Mouse (Mus musculus) MEL (cell line): ENCODE data around the gene Urb2. TPM values are rescaled to one million over a fixed set of nuclear protein-coding genes. Genes with fewer than 3 reads are reported as not detected.

Experiments
- DNase-seq: peaks from one replicate; pipeline ENCODE4 v3.0.0; 2011; ENCODE audit warnings: low read depth, low spot score
- H3K27ac ChIP-seq: 2 replicates; pipeline ENCODE4 v1.5.1; 2012; ENCODE audit warnings: low read depth, mild to moderate bottlenecking, control low read depth, low read length, moderate library complexity; ENCODE audit not compliant: control insufficient read depth
- H3K27me3 ChIP-seq, 2 experiments: fragments of 150-350 bp in 1 of 2; sonication (generic) in 1 of 2; 2 replicates each; pipeline ENCODE4 v1.6.1; 2012; ENCODE audit warnings: low read length in 2 of 2, mild to moderate bottlenecking in 2 of 2, improper control_type of control experiment in 1 of 2, moderate library complexity in 1 of 2; ENCODE audit not compliant: insufficient read depth in 2 of 2, control insufficient read depth in 1 of 2
- H3K36me3 ChIP-seq, 2 experiments: 2 replicates each; pipeline ENCODE4 v1.6.1; 2012 to 2014; ENCODE audit warnings: low read length in 2 of 2, improper control_type of control experiment in 1 of 2, inconsistent platforms in 1 of 2, mild to moderate bottlenecking in 1 of 2; ENCODE audit not compliant: insufficient read depth in 2 of 2, control insufficient read depth in 1 of 2
- H3K4me1 ChIP-seq, 2 experiments: fragments of 150-350 bp in 1 of 2; sonication (generic) in 1 of 2; 2 replicates each; pipeline ENCODE4 v1.6.1; 2012; ENCODE audit warnings: low read length in 2 of 2, improper control_type of control experiment in 1 of 2, mild to moderate bottlenecking in 1 of 2; ENCODE audit not compliant: insufficient read depth in 2 of 2, control insufficient read depth in 1 of 2
- H3K4me3 ChIP-seq, 2 experiments: fragments of 150-350 bp in 1 of 2; sonication (generic) in 1 of 2; 2 replicates each; pipeline ENCODE4 v1.5.1; 2012; ENCODE audit warnings: low read depth in 2 of 2, low read length in 2 of 2, mild to moderate bottlenecking in 2 of 2, moderate library complexity in 2 of 2, control low read depth in 1 of 2, improper control_type of control experiment in 1 of 2; ENCODE audit not compliant: control insufficient read depth in 1 of 2, insufficient read depth in 1 of 2
- H3K79me2 ChIP-seq: 2 replicates; pipeline ENCODE4 v1.6.1; 2012; ENCODE audit warnings: mild to moderate bottlenecking, low read length, moderate library complexity; ENCODE audit not compliant: control insufficient read depth, poor library complexity, insufficient read depth
- H3K9ac ChIP-seq: 2 replicates; pipeline ENCODE4 v1.6.1; 2012; ENCODE audit warnings: low read depth, mild to moderate bottlenecking, control low read depth, low read length, moderate library complexity; ENCODE audit not compliant: control insufficient read depth, poor library complexity, severe bottlenecking
- H3K9me3 ChIP-seq: fragments of 150-350 bp; sonication (generic); replicated peaks from 2 replicates; pipeline ENCODE4 v1.6.1; 2012; ENCODE audit warnings: mild to moderate bottlenecking, low read length, improper control_type of control experiment, moderate library complexity; ENCODE audit not compliant: insufficient read depth
- BHLHE40 ChIP-seq: IDR thresholded peaks from 2 replicates; pipeline ENCODE4 v1.6.1; 2012; ENCODE audit warnings: low read depth, mild to moderate bottlenecking, inconsistent platforms, low read length, improper control_type of control experiment, borderline replicate concordance
- CHD2 ChIP-seq: IDR thresholded peaks from 2 replicates; pipeline ENCODE4 v1.6.1; 2011; ENCODE audit warnings: low read length, improper control_type of control experiment
- CTCF ChIP-seq, 3 experiments: IDR thresholded peaks in 2 of 3; conservative IDR thresholded peaks in 1 of 3; 2 replicates each; pipeline ENCODE4 v1.5.1; 2011 to 2012; ENCODE audit warnings: low read length in 3 of 3, low read depth in 2 of 3, mild to moderate bottlenecking in 2 of 3, improper control_type of control experiment in 1 of 3, inconsistent platforms in 1 of 3, mixed read lengths in 1 of 3, moderate library complexity in 1 of 3; ENCODE audit not compliant: control insufficient read depth in 1 of 3, insufficient read depth in 1 of 3, poor library complexity in 1 of 3, severe bottlenecking in 1 of 3
- EP300 ChIP-seq, 2 experiments: IDR thresholded peaks; 2 replicates each; pipeline ENCODE4 v1.6.1; 2011; ENCODE audit warnings: improper control_type of control experiment in 2 of 2, low read length in 2 of 2, low read depth in 1 of 2, mild to moderate bottlenecking in 1 of 2
- GATA1 ChIP-seq: IDR thresholded peaks from 2 replicates; pipeline ENCODE4 v1.6.1; 2011; ENCODE audit warnings: low read depth, low read length, improper control_type of control experiment
- JUND ChIP-seq: IDR thresholded peaks from 2 replicates; pipeline ENCODE4 v1.6.1; 2011; ENCODE audit warnings: low read depth, mild to moderate bottlenecking, improper control_type of control experiment, low read length
- KAT2A ChIP-seq: conservative IDR thresholded peaks from 2 replicates; pipeline ENCODE4 v1.6.1; 2012; ENCODE audit warnings: low read depth, low read length, improper control_type of control experiment, inconsistent platforms
- MAFK ChIP-seq: IDR thresholded peaks from 2 replicates; pipeline ENCODE4 v1.6.1; 2011; ENCODE audit warnings: low read depth, mild to moderate bottlenecking, low read length, improper control_type of control experiment, borderline replicate concordance
- MAX ChIP-seq: IDR thresholded peaks from 2 replicates; pipeline ENCODE4 v1.6.1; 2011; ENCODE audit warnings: low read length, improper control_type of control experiment
- MAZ ChIP-seq: IDR thresholded peaks from 2 replicates; pipeline ENCODE4 v1.6.1; 2012; ENCODE audit warnings: low read depth, mild to moderate bottlenecking, inconsistent platforms, low read length, improper control_type of control experiment
- MEF2A ChIP-seq: IDR thresholded peaks from 2 replicates; pipeline ENCODE4 v1.6.1; 2014; ENCODE audit warnings: low read depth, mild to moderate bottlenecking, inconsistent platforms, low read length, improper control_type of control experiment; ENCODE audit not compliant: poor library complexity, insufficient replicate concordance, severe bottlenecking; ENCODE audit errors: extremely low read depth
- MXI1 ChIP-seq: IDR thresholded peaks from 2 replicates; pipeline ENCODE4 v1.6.1; 2011; ENCODE audit warnings: mild to moderate bottlenecking, low read depth, low read length, improper control_type of control experiment
- MYB ChIP-seq: IDR thresholded peaks from 2 replicates; pipeline ENCODE4 v1.6.1; 2011; ENCODE audit warnings: mild to moderate bottlenecking, low read depth, low read length, improper control_type of control experiment
- MYC ChIP-seq: IDR thresholded peaks from 2 replicates; pipeline ENCODE4 v1.6.1; 2011; ENCODE audit warnings: low read depth, mild to moderate bottlenecking, low read length, improper control_type of control experiment, moderate library complexity
- NRF1 ChIP-seq: IDR thresholded peaks from 2 replicates; pipeline ENCODE4 v1.6.1; 2014; ENCODE audit warnings: low read depth, mild to moderate bottlenecking, inconsistent platforms, low read length, improper control_type of control experiment, moderate library complexity; ENCODE audit not compliant: poor library complexity, insufficient read depth, severe bottlenecking
- POLR2A ChIP-seq, 2 experiments: IDR thresholded peaks; 2 replicates each; pipeline ENCODE4 v1.6.1; 2011 to 2012; ENCODE audit warnings: low read length in 2 of 2, mild to moderate bottlenecking in 2 of 2, control low read depth in 1 of 2, improper control_type of control experiment in 1 of 2, low read depth in 1 of 2, moderate library complexity in 1 of 2; ENCODE audit not compliant: control insufficient read depth in 1 of 2, insufficient read depth in 1 of 2, poor library complexity in 1 of 2
- POLR2AphosphoS2 ChIP-seq: IDR thresholded peaks from 2 replicates; pipeline ENCODE4 v1.6.1; 2011; ENCODE audit warnings: low read length, improper control_type of control experiment
- RAD21 ChIP-seq: IDR thresholded peaks from 2 replicates; pipeline ENCODE4 v1.6.1; 2011; ENCODE audit warnings: mild to moderate bottlenecking, low read depth, low read length, improper control_type of control experiment
- RCOR1 ChIP-seq: IDR thresholded peaks from 2 replicates; pipeline ENCODE4 v1.6.1; 2012; ENCODE audit warnings: low read depth, mild to moderate bottlenecking, inconsistent platforms, low read length, improper control_type of control experiment
- TBP ChIP-seq: IDR thresholded peaks from 2 replicates; pipeline ENCODE4 v1.8.0; 2011; ENCODE audit warnings: low read depth, low read length, improper control_type of control experiment
- TCF12 ChIP-seq: IDR thresholded peaks from 2 replicates; pipeline ENCODE4 v1.6.1; 2014; ENCODE audit warnings: low read depth, mild to moderate bottlenecking, inconsistent platforms, low read length, improper control_type of control experiment, moderate library complexity
- USF1 ChIP-seq: IDR thresholded peaks from 2 replicates; pipeline ENCODE4 v1.6.1; 2014; ENCODE audit warnings: low read depth, mild to moderate bottlenecking, inconsistent platforms, low read length, improper control_type of control experiment, moderate library complexity
- ZKSCAN1 ChIP-seq: IDR thresholded peaks from 2 replicates; pipeline ENCODE4 v1.6.1; 2012; ENCODE audit warnings: low read depth, mild to moderate bottlenecking, inconsistent platforms, low read length, improper control_type of control experiment, moderate library complexity
- ZNF384 ChIP-seq: IDR thresholded peaks from 2 replicates; pipeline ENCODE4 v1.6.1; 2012; ENCODE audit warnings: low read depth, mild to moderate bottlenecking, inconsistent platforms, low read length, improper control_type of control experiment
- polyA plus RNA-seq, 2 experiments: library from polyadenylated mRNA; stranded (reverse) in 1 of 2; unstranded in 1 of 2; fragments of >175 nt in 1 of 2; fragments of >200 nt in 1 of 2; gene quantifications; 2 replicates each; pipeline versions ENCODE4 v1.2.1 to v1.2.4; 2012; ENCODE audit warnings: low replicate concordance in 2 of 2, low read depth in 1 of 2; ENCODE audit not compliant: insufficient read length in 2 of 2, insufficient read depth in 1 of 2, missing spikeins in 1 of 2
- total RNA-seq: library from RNA; depleted of rRNA; stranded (reverse); fragments of 300-350 nt; gene quantifications from 2 replicates; pipeline ENCODE4 v1.2.3, GENCODE M21; 2012

Gene Urb2
- total and polyA plus RNA-seq, 3 experiments = 31.6 to 82.4 (median 39.7) TPM

DNA sequence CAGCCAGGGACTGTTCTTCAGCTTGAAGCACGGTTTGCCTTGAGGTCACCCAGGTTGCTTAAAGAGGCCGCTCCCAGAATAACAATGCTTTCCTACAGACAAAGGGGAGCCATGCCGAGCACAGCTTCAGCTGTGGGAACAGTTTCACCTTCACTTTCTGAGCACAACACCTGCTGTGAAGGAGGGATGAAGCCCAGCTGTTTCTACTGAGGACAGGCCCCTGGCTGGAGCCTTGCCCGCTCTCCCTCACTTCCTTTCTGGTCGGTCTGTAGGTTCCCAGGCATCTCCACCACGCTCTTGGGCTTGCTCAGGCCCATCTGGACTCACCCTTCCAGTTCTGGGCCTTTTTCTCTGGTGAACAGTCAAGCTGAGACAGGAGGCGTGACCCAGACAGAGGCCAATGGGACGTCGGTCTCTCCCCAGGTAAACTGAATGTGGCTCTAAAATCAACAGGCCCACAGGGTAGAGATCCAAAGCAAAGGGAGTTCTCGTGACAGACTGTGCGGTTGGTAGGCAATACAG is 66.8 kb downstream of the Urb2 start:
- Histone ChIP-seq H3K27me3 (no peaks in the 10 kb centered on the region), H3K4me1 (no peaks in the 10 kb centered on the region), H3K9me3 (no peaks in the 10 kb centered on the region), H3K4me3 (no peak overlapping the region), H3K79me2 (no peaks in the 10 kb centered on the region), H3K9ac (no peak overlapping the region), H3K27ac (no peak overlapping the region), H3K36me3 (no peaks in the 10 kb centered on the region)
- TF ChIP-seq GATA1 (no peak), RCOR1 (no peak), MEF2A (no peak), MAX (no peak), CTCF (IDR thresholded peaks at IDR 0.05 in 2 of 3, conservative IDR thresholded peaks at IDR 0.05 in 1 of 3; ENCODE audit: control insufficient read depth in 1 of 3, insufficient read depth in 1 of 3, low read depth in 2 of 3, low read length in 3 of 3, poor library complexity in 1 of 3, severe bottlenecking in 1 of 3) (no peak), NRF1 (no peak), ZKSCAN1 (no peak), MYB (no peak), TBP (no peak), MAFK (no peak)
- no peak for DNase-seq

DNA sequence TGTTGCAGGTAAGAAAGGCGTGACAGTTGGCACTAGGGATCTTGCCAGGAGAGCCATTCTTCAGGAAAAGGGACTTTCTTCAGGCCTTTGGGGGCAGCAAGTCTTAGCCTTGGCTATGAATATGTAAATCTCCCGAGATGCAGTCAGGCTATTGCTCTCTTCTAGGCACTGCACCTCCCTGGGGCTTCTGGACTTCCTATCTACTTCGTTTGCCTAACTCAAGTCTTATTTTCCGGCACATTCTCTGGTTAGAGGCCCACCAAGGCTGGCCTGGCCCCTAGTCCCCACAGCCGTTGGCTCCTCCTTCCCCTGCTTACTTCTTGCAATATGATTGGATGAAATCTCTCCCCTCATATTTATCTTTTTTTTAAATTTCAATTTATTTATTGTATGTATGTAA is 67.7 kb downstream of the Urb2 start:
- H3K4me1 ChIP-seq = no peaks in the 10 kb centered on the region
- no peak overlapping the region for H3K4me3 ChIP-seq
- no peaks in the 10 kb centered on the region for H3K79me2 ChIP-seq
- no peak for DNase-seq
- no peak overlapping the region for H3K9ac ChIP-seq
- H3K27ac ChIP-seq = no peak overlapping the region
- no peaks in the 10 kb centered on the region for H3K9me3 ChIP-seq
- no peak for TF ChIP-seq USF1
- TF ChIP-seq POLR2AphosphoS2 = no peak
- no peaks in the 10 kb centered on the region for H3K36me3 ChIP-seq
- no peaks in the 10 kb centered on the region for H3K27me3 ChIP-seq

DNA sequence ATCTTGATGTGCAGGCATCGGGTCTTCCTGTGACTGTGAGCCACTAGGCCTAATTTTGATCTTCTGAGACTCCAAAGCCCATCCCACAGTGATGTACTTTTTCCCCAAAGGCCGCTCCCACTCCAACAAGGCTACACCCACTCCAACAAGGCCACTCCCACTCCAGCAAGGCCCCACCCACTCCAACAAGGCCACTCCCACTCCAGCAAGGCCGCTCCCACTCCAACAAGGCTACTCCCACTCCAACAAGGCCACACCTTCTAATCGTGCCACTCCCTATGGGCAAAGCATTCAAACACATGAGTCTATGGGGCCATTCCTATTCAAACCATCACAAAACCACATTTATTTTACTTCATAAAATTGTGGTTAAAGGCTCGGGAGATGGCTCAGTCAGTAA is 69.2 kb downstream of the Urb2 start:
- Histone ChIP-seq H3K9ac (no peak overlapping the region), H3K27ac (no peak overlapping the region), H3K79me2 (no peaks in the 10 kb centered on the region), H3K9me3 (no peaks in the 10 kb centered on the region), H3K4me1 (no peaks in the 10 kb centered on the region), H3K27me3 (no peaks in the 10 kb centered on the region), H3K36me3 (no peaks in the 10 kb centered on the region), H3K4me3 (no peak overlapping the region)
- TF ChIP-seq POLR2A (IDR thresholded peaks at IDR 0.05; ENCODE audit: control insufficient read depth in 1 of 2, insufficient read depth in 1 of 2, low read depth in 1 of 2, low read length in 2 of 2, poor library complexity in 1 of 2) (no peak), TCF12 (no peak), MXI1 (no peak), EP300 (IDR thresholded peaks at IDR 0.05; ENCODE audit: low read depth in 1 of 2, low read length in 2 of 2) (no peak), MAZ (no peak), JUND (no peak), BHLHE40 (no peak), POLR2AphosphoS2 (no peak), KAT2A (no peak), GATA1 (no peak), RAD21 (no peak), ZNF384 (no peak), MYC (no peak), CHD2 (no peak), MYB (no peak)
- no peak for DNase-seq
